Mouse (Mus musculus) megakaryocyte, embryonic 14.5 days (primary cell): ENCODE results near the gene Nemf.

Source experiments
- FLI1 ChIP-seq: IDR thresholded peaks from 2 replicates; pipeline ENCODE4 v1.6.1; 2012; ENCODE audit warnings: low read length, inconsistent platforms, mixed read lengths
- GATA1 ChIP-seq: IDR thresholded peaks from 3 replicates; pipeline ENCODE4 v1.6.1; 2012; ENCODE audit warnings: mixed read lengths, low read length, inconsistent platforms, borderline replicate concordance

DNA sequence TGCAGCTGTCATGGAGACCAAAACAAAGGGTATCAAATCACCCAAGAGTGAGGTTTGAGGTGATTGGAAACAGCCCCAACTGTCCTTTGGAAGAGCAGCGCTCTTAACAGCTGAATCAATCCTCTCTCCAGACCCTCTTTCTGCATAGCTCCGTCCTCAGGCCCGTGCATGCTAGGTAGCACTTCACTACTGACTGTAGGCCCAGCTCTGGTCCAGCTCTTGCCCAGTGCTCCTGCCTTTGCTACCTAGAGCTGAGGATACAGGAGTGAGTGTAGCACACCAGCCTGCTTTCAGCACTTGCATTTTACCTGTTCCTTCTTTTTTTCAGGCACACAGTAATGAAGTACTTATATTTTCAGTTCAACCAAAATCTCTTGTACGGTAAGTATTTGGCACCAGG is 47.3 kb downstream of the Nemf start:
- no peak for TF ChIP-seq GATA1
- TF ChIP-seq FLI1: no peak
